Mouse (Mus musculus) MEL-GATA-1-ER (cell line): ENCODE results near the gene Helz2.
A peak's percentile ranks its signal among the peaks of the same experiment; 100 is the strongest.

Experiments used
- DNase-seq: peaks from one replicate; pipeline ENCODE4 v3.0.0-alpha.2; 2012; ENCODE audit warnings: low read depth; ENCODE audit errors: extremely low read depth

The Helz2 gene

GRCm38 (mm10) chr2:181241602-181242313 is at the start of gene Helz2:
Helz2 (minus strand) TSS chr2:181242027.
- DNase-seq: peak; percentile 45

- no peak for DNase-seq
Observed at GRCm38 (mm10) chr2:181290937-181291336, 49.1 kb upstream of the Helz2 start.

GRCm38 (mm10) chr2:181288691-181289090 is 46.9 kb upstream of the Helz2 start:
- no peak for DNase-seq

- peak; percentile 94 for DNase-seq
Observed at GRCm38 (mm10) chr2:181287958-181288350, 46.1 kb upstream of the Helz2 start, which contains the start of gene Gmeb2. Gmeb2 (minus strand) TSS chr2:181288035.

- peak; percentile 43 for DNase-seq
Observed at GRCm38 (mm10) chr2:181287338-181287957, 45.6 kb upstream of the Helz2 start.

- no peak for DNase-seq
Observed at GRCm38 (mm10) chr2:181286629-181287337, 45.0 kb upstream of the Helz2 start.

GRCm38 (mm10) chr2:181279968-181280367 is 38.1 kb upstream of the Helz2 start:
- no peak for DNase-seq

GRCm38 (mm10) chr2:181277866-181278265 is 36.0 kb upstream of the Helz2 start:
- no peak for DNase-seq

- no peak for DNase-seq
Observed at GRCm38 (mm10) chr2:181276766-181277165, 34.9 kb upstream of the Helz2 start.

- no peak for DNase-seq
Observed at GRCm38 (mm10) chr2:181274639-181275038, 32.8 kb upstream of the Helz2 start.

- no peak for DNase-seq
Observed at GRCm38 (mm10) chr2:181273829-181274228, 32.0 kb upstream of the Helz2 start.

GRCm38 (mm10) chr2:181272092-181272491 is 30.3 kb upstream of the Helz2 start:
- DNase-seq: no peak

- no peak for DNase-seq
Observed at GRCm38 (mm10) chr2:181266839-181267238, 25.0 kb upstream of the Helz2 start.

GRCm38 (mm10) chr2:181253248-181253647 is 11.4 kb upstream of the Helz2 start:
- DNase-seq: no peak

- no peak for DNase-seq
Observed at GRCm38 (mm10) chr2:181251841-181252240, 10.0 kb upstream of the Helz2 start.

GRCm38 (mm10) chr2:181249217-181249616 is 7.4 kb upstream of the Helz2 start:
- no peak for DNase-seq

GRCm38 (mm10) chr2:181245031-181245430 is 3.2 kb upstream of the Helz2 start:
- DNase-seq: no peak

GRCm38 (mm10) chr2:181243706-181244394 is 2.0 kb upstream of the Helz2 start:
- DNase-seq: peak; percentile 81

- no peak for DNase-seq
Observed at GRCm38 (mm10) chr2:181242314-181242665, 463 bp upstream of the Helz2 start.

- no peak for DNase-seq
Observed at GRCm38 (mm10) chr2:181240806-181241440, 904 bp downstream of the Helz2 start.

- no peak for DNase-seq
Observed at GRCm38 (mm10) chr2:181239261-181239660, 2.6 kb downstream of the Helz2 start.
